Mouse (Mus musculus) adrenal gland, adult (tissue): ENCODE results near the gene Tulp4.

Source experiments
- DNase-seq, 2 experiments: peaks; one replicate each; pipeline ENCODE4 v3.0.0; 2022 to 2023; ENCODE audit warnings: low spot score in 1 of 2; ENCODE audit not compliant: inconsistent age in 2 of 2

The Tulp4 gene

GRCm38 (mm10) chr17:6118861-6119260 is 12.6 kb downstream of the Tulp4 start:
- no peak for DNase-seq

- no peak for DNase-seq
Measured at GRCm38 (mm10) chr17:6123776-6124175, 17.5 kb downstream of the Tulp4 start.

- no peak for DNase-seq
Measured at GRCm38 (mm10) chr17:6125441-6125840, 19.2 kb downstream of the Tulp4 start.

GRCm38 (mm10) chr17:6128039-6128438 is 21.8 kb downstream of the Tulp4 start:
- no peak for DNase-seq

- no peak for DNase-seq
Measured at GRCm38 (mm10) chr17:6129361-6129760, 23.1 kb downstream of the Tulp4 start.

GRCm38 (mm10) chr17:6131083-6131482 is 24.8 kb downstream of the Tulp4 start:
- peak in 1 of 2 experiments; percentile 37 for DNase-seq

- no peak for DNase-seq
Measured at GRCm38 (mm10) chr17:6140875-6141274, 34.6 kb downstream of the Tulp4 start.

- DNase-seq, result no peak
Measured at GRCm38 (mm10) chr17:6141344-6141743, 35.1 kb downstream of the Tulp4 start.

GRCm38 (mm10) chr17:6145244-6145643 is 39.0 kb downstream of the Tulp4 start:
- DNase-seq, result no peak

- DNase-seq, result no peak
Measured at GRCm38 (mm10) chr17:6152941-6153340, 46.7 kb downstream of the Tulp4 start.

- DNase-seq, result no peak
Measured at GRCm38 (mm10) chr17:6153581-6153980, 47.3 kb downstream of the Tulp4 start.

- DNase-seq, result no peak
Measured at GRCm38 (mm10) chr17:6154366-6154765, 48.1 kb downstream of the Tulp4 start.

GRCm38 (mm10) chr17:6160495-6160894 is 54.3 kb downstream of the Tulp4 start:
- DNase-seq, result no peak

GRCm38 (mm10) chr17:6161916-6162315 is 55.7 kb downstream of the Tulp4 start:
- no peak for DNase-seq

- peak; percentile 37 to 66 for DNase-seq
Measured at GRCm38 (mm10) chr17:6162761-6163160, 56.5 kb downstream of the Tulp4 start.

- no peak for DNase-seq
Measured at GRCm38 (mm10) chr17:6164911-6165310, 58.7 kb downstream of the Tulp4 start.

- DNase-seq, result no peak
Measured at GRCm38 (mm10) chr17:6172440-6172839, 66.2 kb downstream of the Tulp4 start.

GRCm38 (mm10) chr17:6172926-6173690 is 66.9 kb downstream of the Tulp4 start:
- DNase-seq, result peak; percentile 58 to 76

- no peak for DNase-seq
Measured at GRCm38 (mm10) chr17:6174574-6174973, 68.3 kb downstream of the Tulp4 start.

GRCm38 (mm10) chr17:6178564-6179267 is 72.5 kb downstream of the Tulp4 start:
- no peak for DNase-seq

- DNase-seq, result no peak
Measured at GRCm38 (mm10) chr17:6179389-6179788, 73.2 kb downstream of the Tulp4 start.

GRCm38 (mm10) chr17:6180421-6180820 is 74.2 kb downstream of the Tulp4 start:
- peak; percentile 60 to 71 for DNase-seq
